Mouse (Mus musculus): ENCODE results near the gene Rad17. TPM values are rescaled to one million over a fixed set of nuclear protein-coding genes. Genes with fewer than 3 reads are reported as not detected.

Gene Rad17
- 10.4 and 14.8 TPM in 2 replicates for polyA plus RNA-seq (2012; ENCODE audit: low replicate concordance)

DNA sequence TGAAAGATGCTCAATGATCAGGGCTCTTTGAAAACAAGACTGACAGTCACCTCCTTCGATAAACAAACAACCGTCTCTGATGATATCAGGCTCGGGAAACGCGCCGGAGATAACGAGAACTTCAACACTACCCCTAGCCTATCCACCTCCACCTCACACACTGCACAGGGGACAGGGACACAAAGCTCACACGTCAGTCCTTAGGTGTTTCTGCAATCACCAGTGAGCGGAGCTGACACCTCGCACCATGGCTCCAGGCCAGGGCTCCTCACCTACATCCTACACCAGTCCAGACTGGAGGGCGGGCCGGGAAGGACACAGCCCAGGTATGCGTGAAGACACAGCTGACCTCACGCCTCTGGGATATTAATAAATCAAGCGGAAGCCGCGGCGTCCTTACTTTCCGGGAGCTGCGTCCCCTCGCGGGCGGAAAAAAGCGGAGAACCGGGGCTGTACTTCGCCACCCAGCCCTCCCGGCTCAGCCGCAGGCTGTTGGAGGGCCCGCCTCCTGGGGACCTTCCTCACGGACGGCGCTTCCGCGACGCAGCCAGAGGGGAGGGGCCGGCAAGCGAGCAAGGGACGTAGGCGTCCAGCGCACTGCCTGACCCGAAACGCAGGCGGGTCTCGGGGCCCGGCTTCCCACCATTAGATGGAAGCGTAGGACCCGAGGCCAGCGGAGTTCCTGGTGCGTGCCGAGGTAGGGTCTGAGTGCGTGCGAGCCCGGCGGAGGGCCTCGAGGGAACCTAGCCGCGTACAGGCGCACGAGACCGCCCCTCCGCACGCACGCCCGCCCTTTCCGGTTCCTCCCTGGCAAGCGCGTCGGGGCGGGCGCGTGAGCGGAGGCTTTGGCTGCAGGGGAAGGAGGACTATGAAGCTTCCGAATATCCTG is at the start of gene Rad17, which contains the start of gene Ak6:
Rad17 (minus strand) TSS at position 502 of the 889 bp plus-strand sequence.
Ak6 (plus strand) TSS at position 430 of the 889 bp plus-strand sequence.

DNA sequence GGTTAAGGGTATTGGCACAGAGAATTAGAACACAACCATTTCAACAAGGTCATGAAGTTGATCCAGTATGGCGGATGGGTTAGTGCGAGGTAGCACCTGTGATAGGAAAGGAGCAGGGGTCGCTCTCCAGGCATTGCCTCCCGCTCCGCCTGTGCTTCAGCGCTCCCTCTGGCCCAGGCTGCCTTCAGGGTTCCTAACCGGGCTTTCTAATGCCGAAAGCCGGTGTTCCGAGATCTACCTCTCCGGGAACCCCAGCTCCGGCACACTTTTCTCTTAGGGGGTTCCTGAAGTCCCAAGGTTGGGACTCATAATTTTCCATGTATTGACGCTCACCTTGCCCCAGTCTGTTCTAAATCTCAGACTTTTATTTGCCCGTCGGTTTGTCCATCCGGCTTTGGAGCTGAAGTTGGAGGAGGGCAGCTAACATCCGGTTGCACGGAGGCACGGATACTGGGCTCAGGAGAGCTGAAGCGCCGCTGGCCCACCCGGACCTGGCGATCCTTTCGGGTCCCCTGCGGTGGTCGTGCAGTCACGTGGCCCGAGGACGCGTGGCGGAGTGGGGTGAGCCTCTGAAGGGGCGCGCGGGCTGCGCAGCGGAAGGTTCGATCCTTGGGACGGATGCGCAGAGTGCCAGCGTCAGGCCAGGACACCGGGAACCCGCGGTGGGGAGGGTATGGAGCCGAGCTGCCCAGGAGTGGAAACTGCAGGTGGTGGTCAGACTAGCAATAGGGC is 18.6 kb upstream of the Rad17 start, which contains the start of gene Ccdc125:
Ccdc125 (plus strand) TSS at position 427 of the 732 bp plus-strand sequence.

DNA sequence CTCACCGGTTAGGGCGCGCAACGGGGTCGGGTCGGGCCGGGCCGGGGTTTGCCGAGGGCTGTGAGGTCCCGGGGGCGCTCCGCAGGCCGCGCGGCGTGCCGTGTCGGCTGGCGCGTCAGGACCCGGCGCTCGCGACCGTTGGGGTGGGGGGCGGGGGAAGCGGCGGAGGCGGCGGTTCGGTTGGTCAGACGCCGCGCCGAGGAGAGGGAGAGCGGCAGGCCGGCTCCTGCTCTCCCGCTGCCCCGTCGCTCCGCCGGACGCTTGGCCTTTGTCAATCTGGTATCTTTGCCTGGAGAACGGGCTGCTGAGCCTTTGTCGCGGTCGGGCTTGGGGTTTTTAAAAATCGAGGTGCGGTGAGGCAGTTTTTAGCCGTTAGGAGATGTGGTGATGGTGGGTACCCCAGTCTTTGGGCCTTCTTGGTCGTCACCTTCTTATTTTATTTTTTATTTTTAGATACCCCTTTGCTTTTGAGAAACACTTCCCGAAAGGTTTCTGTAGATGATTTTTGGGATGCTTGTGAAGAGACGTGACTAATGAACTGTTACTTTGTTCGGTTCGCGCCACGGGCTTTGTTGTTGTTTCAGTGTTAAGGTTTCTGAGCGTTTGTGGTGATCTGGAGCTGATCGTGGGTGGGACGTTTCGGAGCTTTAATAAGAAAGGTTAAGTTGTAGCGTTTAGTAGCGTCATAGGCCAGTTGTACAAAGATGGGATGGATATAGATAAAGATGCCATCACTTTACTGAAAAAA is 762 bp upstream of the Rad17 start, which contains the start of gene Taf9:
Taf9 (plus strand) TSS at position 141 of the 748 bp plus-strand sequence.

DNA sequence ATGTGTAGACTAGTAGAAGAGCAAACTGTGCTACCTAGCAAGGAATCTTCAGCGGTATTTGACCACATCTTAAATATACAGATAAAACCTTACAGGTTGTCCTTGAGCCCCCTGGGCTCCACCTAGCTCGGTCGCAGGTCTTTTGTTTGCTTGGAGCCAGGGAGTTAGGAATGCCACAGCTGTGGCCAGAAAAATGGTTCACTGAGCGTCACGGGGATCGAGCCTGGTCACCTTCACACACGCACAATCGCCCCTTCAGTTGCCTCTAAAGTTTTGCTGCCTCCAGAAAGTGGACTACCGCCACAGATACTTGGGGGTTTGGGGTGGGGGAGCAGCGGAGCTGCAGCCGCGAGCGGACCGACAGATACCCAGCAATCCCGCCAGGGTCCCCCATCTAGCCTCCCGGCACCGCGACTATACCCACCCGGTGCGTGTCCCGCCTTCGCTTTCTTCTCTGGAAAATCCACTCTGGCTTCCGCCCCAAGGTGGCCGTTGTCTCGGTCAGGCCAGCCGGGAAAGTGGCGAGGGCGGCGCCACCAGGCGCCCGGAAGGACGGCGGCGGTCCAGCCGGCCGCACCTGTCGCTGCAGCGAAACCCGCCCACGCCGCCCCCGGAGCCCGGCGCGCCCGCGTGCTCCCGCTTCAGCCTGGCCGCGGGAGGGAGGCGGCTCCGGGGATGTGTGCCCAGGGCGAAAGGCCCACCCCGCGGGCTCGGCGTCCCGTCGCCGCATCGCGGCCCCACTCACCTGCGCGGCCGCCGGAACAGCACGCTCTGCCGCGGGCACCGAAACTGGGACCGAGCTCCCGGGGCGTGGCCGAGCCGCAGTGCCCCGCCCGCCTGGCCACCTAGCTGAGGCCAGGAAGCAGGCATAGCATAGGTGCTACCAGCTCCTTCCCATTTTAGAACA is 34.4 kb downstream of the Rad17 start, which contains the start of gene Marveld2:
Marveld2 (minus strand) TSS at position 791 of the 907 bp plus-strand sequence.

Other genes with a start within 250 kb of the Rad17 start
- gene Naip1, start 198.2 kb downstream of the Rad17 start, polyA plus RNA-seq (2012; ENCODE audit: low replicate concordance), result 0.02 and 0.10 TPM in 2 replicates
- 14.2 and 15.3 TPM in 2 replicates for gene Gtf2h2, start 158.5 kb downstream of the Rad17 start, polyA plus RNA-seq (2012; ENCODE audit: low replicate concordance)
- gene Ocln, start 98.3 kb downstream of the Rad17 start, polyA plus RNA-seq (2012; ENCODE audit: low replicate concordance), result not detected in 2 replicates
- 1.1 and 1.3 TPM in 2 replicates for gene Marveld2, start 34.1 kb downstream of the Rad17 start, polyA plus RNA-seq (2012; ENCODE audit: low replicate concordance)
- 8.0 and 12.1 TPM in 2 replicates for gene Ak6, start 72 bp downstream of the Rad17 start, polyA plus RNA-seq (2012; ENCODE audit: low replicate concordance)
- 1.7 and 6.5 TPM in 2 replicates for gene Taf9, start 528 bp upstream of the Rad17 start, polyA plus RNA-seq (2012; ENCODE audit: low replicate concordance)
- 3.4 and 4.8 TPM in 2 replicates for gene Ccdc125, start 18.7 kb upstream of the Rad17 start, polyA plus RNA-seq (2012; ENCODE audit: low replicate concordance)
- 1.9 and 12.8 TPM in 2 replicates for gene Cdk7, start 79.9 kb upstream of the Rad17 start, polyA plus RNA-seq (2012; ENCODE audit: low replicate concordance)
- 26.3 and 55.7 TPM in 2 replicates for gene Mrps36, start 93.6 kb upstream of the Rad17 start, polyA plus RNA-seq (2012; ENCODE audit: low replicate concordance)
- 1.5 and 6.5 TPM in 2 replicates for gene Cenph, start 124.8 kb upstream of the Rad17 start, polyA plus RNA-seq (2012; ENCODE audit: low replicate concordance)
- gene Ccnb1, start 135.5 kb upstream of the Rad17 start, polyA plus RNA-seq (2012; ENCODE audit: low replicate concordance), result 0.07 and 1.4 TPM in 2 replicates
- 8.8 and 12.0 TPM in 2 replicates for gene Slc30a5, start 182.4 kb upstream of the Rad17 start, polyA plus RNA-seq (2012; ENCODE audit: low replicate concordance)

Data from hematopoietic multipotent progenitor cell, adult 10-12 weeks (in vitro differentiated cells).